ENCODE assay signal across 29 mouse cellular contexts in the genomic region with DNA sequence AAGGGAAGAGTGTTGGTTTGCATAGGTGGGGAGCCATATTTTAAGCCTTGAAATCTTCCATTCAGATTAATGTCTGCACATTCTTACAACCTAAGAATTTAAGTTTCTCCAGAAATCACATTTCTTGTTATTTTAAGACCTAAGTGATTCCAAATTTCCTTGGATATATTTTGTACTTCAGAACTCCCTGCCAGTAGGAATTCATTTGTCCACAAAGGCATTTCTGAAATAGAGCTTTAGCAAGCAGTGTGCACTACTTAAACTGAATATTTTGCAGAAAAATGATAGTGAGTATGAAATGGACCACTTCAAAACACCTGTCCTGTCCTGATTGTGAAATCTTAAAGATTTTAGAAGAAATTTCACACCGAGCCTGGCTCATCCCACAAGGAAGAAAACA.
"Had no signal": no experiment of that assay in that cellular context is flagged by ENCODE, and none has a peak within 500 bp of the region (broad histone marks: within the 10 kb centered on the region; RNA-seq: fewer than 3 reads in every experiment).

No protein-coding gene starts in this region.

- H3K36me3 ChIP-seq: embryonic facial prominence, embryonic 10.5 days; embryonic facial prominence, embryonic 12.5 days; embryonic facial prominence, embryonic 13.5 days; embryonic facial prominence, embryonic 15.5 days; forebrain, embryonic 10.5 days; forebrain, embryonic 12.5 days; forebrain, embryonic 15.5 days; heart, embryonic 10.5 days had no signal

- H3K27me3 ChIP-seq: embryonic facial prominence, embryonic 12.5 days; embryonic facial prominence, embryonic 13.5 days; embryonic facial prominence, embryonic 15.5 days; forebrain, embryonic 12.5 days; forebrain, embryonic 13.5 days; forebrain, embryonic 15.5 days had no signal

- H3K4me1 ChIP-seq: embryonic facial prominence, embryonic 10.5 days; embryonic facial prominence, embryonic 12.5 days; embryonic facial prominence, embryonic 13.5 days; embryonic facial prominence, embryonic 15.5 days; forebrain, embryonic 10.5 days; forebrain, embryonic 12.5 days; forebrain, embryonic 13.5 days; forebrain, embryonic 15.5 days; heart, embryonic 10.5 days had no signal

- H3K4me2 ChIP-seq: embryonic facial prominence, embryonic 12.5 days; embryonic facial prominence, embryonic 13.5 days; embryonic facial prominence, embryonic 15.5 days; forebrain, embryonic 12.5 days; forebrain, embryonic 13.5 days; forebrain, embryonic 15.5 days had no signal

- H3K27ac ChIP-seq: embryonic facial prominence, embryonic 10.5 days; embryonic facial prominence, embryonic 12.5 days; embryonic facial prominence, embryonic 13.5 days; embryonic facial prominence, embryonic 15.5 days; forebrain, embryonic 10.5 days; forebrain, embryonic 12.5 days; forebrain, embryonic 13.5 days; forebrain, embryonic 15.5 days; gastrocnemius, adult 2 months; heart, adult 2 months; heart, embryonic 10.5 days had no signal

- H3K9me3 ChIP-seq: embryonic facial prominence, embryonic 10.5 days; embryonic facial prominence, embryonic 12.5 days; embryonic facial prominence, embryonic 13.5 days; embryonic facial prominence, embryonic 15.5 days; forebrain, embryonic 10.5 days; forebrain, embryonic 12.5 days; forebrain, embryonic 13.5 days; forebrain, embryonic 15.5 days; heart, embryonic 10.5 days had no signal

- ATAC-seq: forebrain, embryonic 13.5 days; forebrain, embryonic 14.5 days; forebrain, embryonic 15.5 days; forebrain, embryonic 16.5 days; forebrain, postnatal 0 days had no signal

- DNase-seq: cerebellum, adult 8-10 months; cerebellum, adult 9-10 months; cerebellum, adult 9-11 months; cerebellum, postnatal 10 days; cerebellum, postnatal 14 days; cerebellum, postnatal 25 days; cerebellum, postnatal 36 days; embryo, embryonic 11 days; forebrain, postnatal 0 days; gastrocnemius, adult 2 months; gastrocnemius, postnatal 10 days; gastrocnemius, postnatal 14 days; gastrocnemius, postnatal 25 days; gastrocnemius, postnatal 36 days; heart, adult 11 months; heart, adult 18-20 months; heart, adult 2 months had no signal

- H3K9ac ChIP-seq: embryonic facial prominence, embryonic 12.5 days; embryonic facial prominence, embryonic 13.5 days; embryonic facial prominence, embryonic 15.5 days; forebrain, embryonic 12.5 days; forebrain, embryonic 13.5 days; forebrain, embryonic 15.5 days; forebrain, postnatal 0 days had no signal

- H3K4me3 ChIP-seq: embryonic facial prominence, embryonic 10.5 days; embryonic facial prominence, embryonic 12.5 days; embryonic facial prominence, embryonic 13.5 days; embryonic facial prominence, embryonic 15.5 days; erythroblast, embryonic 14.5 days; forebrain, embryonic 10.5 days; forebrain, embryonic 12.5 days; forebrain, embryonic 13.5 days; forebrain, embryonic 15.5 days; gastrocnemius, adult 2 months; heart, adult 2 months; heart, embryonic 10.5 days had no signal
